Mouse (Mus musculus) kidney, adult 9 months (tissue): Measurements from ENCODE around the gene Asb1.

Experiments used
- DNase-seq: peaks from one replicate; pipeline ENCODE4 v3.0.0; 2022

The Asb1 gene

DNA sequence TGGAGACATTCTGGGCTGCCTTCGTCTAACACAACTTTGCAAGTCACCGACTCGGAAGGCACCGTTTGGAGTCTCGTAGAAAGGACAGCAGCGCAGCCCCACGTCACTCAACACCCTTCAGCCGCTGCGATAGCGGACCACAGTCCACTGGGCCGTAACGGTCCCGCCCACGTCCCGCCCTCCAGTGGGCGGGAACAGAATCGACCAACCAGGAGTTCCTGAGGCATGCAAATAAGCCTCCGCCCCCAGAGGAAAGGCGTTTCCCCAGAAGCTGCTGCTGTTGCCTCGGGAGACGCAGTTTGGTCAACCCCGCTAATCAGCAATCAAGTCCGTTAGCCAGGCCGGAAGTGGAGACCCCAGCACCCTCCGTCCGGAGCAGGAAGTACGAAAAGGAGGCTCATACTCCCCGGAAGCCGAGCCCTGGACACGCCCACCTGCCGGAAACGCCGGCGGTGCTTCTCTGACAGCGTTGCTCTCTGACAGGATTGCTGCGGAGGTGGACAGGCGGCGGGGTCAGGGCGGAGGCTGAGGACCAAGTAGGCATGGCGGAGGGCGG, at the start of gene Asb1:
Asb1 (plus strand) TSS at position 274 of the 556 bp plus-strand sequence.
- peak; percentile 98 for DNase-seq

GRCm38 (mm10) chr1:91492740-91493139, 47.6 kb upstream of the Asb1 start:
- DNase-seq = no peak

GRCm38 (mm10) chr1:91493938-91494337, 46.4 kb upstream of the Asb1 start:
- no peak for DNase-seq

DNA sequence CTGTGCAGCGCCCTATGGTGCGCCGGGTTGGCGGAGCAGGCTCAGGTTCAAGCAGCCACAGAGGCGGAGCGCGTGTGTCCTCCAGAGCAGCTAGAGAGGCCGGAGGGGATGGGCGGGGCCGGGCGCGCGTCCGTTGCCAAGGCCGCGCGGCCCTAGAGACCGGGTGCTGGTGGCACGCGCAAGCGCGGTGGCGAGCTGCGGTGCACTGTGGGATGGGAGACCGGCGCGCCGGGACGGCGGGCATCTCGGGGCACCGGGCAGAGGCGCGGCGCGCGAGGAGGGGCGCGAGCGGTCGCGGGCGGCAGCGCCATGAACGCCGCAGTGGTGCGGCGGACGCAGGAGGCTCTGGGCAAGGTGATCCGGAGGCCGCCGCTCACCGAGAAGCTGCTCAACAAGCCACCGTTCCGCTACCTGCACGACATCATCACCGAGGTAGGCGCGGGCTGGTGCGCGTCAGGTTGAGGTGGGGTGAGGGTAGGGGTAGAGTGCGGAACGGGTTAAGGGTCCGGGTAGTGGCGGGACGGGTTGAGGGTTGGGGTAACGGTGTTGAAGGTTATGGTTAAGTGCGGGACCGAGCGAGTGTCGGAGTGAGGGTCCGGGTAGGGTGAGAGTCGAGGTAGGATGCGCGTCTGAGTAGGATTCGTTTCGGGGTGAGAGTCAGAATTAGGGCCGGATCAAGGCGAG, 45.7 kb upstream of the Asb1 start, which contains the start of gene Traf3ip1:
Traf3ip1 (plus strand) TSS at position 191 of the 684 bp plus-strand sequence.
- DNase-seq = peak; percentile 94

DNA sequence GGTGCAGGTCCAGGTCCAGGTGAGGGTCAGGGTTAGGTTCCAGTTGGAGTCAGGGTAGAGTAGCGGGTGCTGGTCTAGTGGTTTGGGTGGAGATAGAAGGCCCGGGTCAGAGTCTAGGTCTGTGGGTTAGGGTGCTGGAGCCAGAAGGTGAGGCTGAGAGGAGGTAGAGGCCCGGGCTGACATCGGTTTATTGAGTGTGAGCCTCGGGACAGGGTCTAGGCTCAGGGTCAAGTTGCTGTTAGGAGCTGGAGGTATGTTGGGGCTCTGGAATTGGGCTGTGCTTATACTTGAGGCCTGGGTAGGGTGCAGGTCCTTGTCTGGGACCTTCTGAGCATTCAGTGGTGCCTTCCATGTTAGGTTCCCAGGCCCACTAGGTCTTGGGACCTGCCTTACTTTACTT, 45.0 kb upstream of the Asb1 start:
- peak; percentile 32 for DNase-seq

GRCm38 (mm10) chr1:91498579-91498978, 41.8 kb upstream of the Asb1 start:
- no peak for DNase-seq

GRCm38 (mm10) chr1:91504615-91505014, 35.7 kb upstream of the Asb1 start:
- DNase-seq = no peak

- DNase-seq = no peak
Observed at GRCm38 (mm10) chr1:91514916-91515315, 25.4 kb upstream of the Asb1 start.

DNA sequence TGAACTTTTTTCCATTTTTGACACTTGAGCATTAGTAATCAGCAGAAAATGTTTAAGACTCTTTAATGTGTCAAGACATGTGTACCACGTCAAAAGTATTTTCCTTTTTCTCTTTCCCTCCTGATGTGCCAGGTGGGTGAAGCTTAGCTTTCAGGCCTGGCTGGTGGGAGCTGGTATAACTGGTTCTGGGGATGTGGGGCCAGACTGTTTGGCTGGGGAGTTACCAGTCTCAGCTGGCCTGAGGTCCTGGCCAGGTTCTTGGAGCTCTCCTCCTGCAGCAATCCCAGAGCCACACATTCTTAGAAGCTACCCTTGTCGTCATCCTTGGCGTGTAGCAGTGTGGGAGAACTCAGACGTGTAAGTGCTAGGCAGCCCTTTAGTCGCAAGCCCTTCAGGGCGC, 24.7 kb upstream of the Asb1 start:
- DNase-seq = no peak

DNA sequence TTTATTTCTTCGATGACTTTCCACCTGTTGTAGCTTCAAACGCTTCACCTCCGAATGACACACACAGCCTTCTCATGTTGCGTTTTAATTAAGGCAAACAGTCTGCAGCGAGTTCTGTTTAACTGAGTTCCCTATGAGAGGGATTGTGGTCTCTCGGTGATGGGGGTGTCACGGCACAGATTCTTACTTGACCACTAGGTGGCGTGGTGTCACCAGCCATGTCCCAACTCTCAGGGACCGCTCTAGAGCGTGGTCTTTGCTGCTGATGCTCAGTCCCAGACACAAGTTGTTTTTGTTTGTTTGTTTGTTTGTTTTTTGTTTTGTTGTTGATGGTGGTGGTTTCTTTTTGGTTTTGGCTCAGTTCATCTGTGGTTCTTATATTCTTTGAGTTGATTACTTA, 16.6 kb upstream of the Asb1 start:
- DNase-seq = peak; percentile 57

GRCm38 (mm10) chr1:91525838-91526237, 14.5 kb upstream of the Asb1 start:
- no peak for DNase-seq

DNA sequence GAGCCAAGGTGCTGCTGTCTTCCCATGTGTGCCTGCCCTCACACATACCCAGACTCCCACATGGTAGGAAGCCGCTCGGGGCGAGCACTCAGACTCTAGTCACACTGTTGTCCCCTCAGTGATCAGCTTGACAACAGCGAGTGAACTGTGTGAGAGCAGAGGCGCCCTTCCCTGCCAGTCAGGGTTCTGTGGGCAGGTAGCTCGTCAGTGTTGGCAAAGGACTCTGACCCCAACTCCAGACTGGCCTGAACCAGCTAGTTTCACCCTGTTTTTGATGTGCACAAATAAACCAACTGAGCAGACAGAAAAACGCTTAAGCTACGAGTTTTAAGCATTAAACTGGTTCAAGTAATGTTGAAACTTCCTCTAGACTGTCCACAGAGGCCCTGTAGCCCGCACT, 10.2 kb upstream of the Asb1 start:
- DNase-seq = peak; percentile 82

- no peak for DNase-seq
Observed at GRCm38 (mm10) chr1:91532243-91532642, 8.1 kb upstream of the Asb1 start.

DNA sequence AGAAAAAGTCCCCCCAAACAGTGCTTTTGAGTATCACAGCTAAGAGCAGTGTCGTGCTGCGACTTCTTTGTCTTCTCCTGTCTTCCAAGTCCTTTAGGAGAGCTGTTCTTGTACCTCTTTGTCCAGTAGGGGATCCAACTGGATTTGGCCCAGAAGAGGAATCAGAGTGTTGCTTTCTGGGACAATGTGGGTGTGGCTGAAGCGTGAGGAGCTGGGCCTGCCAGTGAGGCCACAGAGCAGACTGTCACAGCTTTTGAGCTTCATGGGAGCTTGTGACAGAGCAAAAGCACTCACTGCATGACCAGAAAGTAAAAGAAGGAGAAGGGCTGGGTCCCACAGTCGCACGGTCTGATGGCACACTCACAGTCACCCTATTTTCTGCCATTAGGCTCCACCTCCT, 7.5 kb upstream of the Asb1 start:
- no peak for DNase-seq

- no peak for DNase-seq
Observed at GRCm38 (mm10) chr1:91533483-91533882, 6.9 kb upstream of the Asb1 start.

DNA sequence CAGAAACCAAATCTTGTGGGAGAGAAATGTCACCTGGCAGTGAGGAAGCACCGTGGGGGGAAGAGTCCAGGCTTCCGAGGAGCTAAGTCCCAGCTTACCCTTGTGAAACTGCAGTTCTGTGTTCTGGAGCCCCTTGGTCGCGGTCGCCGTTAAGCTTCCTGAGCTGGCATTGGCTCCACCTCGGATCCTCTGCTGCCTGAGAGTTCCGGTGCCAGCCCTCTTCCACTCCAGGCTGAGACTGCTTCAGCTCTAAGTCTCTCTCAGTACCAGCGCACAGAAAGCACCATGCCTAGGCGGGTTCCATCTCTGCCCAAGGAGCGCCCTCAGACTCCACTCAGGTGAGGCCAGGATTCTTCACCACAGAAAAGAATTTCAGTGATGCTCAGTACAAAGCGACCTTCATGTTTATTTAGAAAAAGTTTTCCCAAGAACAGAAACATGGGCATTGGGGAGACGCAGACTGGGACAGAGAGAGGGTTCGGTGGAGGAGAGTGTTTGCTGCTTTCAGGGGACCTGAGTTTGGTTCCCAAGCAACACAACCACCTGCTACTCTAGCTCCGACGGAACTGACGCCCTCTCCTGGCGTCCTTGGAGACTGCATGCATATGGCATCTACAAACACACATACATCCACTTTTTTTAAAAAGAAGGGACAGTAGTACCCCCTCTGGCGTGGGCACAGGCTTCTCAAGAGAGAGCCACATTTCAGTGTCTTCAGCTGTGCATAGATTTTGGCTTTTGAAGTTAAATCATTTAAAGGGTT, 6.2 kb upstream of the Asb1 start:
- DNase-seq = peak; percentile 13

DNA sequence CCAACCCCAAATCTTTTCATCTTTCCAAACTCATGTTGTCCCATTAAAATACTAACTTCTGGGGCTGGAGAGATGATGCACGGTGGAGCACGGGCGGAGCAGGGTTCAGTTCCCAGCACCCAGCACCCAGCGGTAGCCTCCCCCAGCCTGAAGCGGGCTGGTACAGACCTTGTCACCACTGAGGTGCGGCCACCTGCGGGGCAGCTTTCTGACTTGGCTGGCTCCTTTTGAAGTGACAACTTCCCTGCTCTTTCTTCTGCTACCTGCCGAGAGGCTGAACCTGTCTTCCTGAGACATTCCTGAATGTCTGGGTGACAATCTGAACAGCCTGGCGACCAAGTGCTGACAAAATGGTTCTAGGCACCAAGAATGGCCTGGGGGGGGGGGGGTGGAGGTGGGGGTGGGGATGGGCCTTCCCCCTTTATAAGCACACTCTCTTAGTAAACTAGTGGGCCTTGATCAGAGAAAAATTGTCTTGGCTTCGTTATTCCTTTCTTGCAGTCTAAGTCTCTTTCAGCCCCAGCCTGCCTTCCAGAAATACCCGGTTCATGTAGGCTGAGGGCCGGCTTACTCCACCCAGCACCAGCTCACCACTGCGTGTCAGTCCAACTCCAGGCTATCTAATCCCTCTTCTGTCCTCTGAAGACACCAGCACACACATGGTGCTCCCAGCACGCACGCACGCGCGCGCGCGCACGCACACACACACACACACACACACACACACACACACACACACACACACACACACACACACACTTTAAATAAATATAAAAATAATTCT, 2.4 kb upstream of the Asb1 start:
- no peak for DNase-seq

DNA sequence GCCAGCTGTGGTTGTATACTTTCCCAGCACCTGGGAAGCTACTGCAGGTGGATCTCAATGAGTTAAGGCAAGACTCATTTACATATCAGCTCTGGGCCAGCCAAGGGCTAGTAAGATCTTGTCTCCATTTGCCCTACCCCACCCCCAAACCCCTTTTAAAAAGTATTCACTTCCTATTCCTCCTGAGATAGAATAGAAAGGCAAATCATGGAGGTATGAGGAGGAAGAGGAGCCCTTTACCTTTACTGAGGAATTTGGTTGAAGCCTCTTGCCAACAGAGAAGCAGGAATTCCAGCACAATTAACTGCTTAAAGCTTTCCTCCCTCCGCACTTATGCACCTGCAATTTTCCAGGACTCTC, 1.8 kb upstream of the Asb1 start:
- no peak for DNase-seq

DNA sequence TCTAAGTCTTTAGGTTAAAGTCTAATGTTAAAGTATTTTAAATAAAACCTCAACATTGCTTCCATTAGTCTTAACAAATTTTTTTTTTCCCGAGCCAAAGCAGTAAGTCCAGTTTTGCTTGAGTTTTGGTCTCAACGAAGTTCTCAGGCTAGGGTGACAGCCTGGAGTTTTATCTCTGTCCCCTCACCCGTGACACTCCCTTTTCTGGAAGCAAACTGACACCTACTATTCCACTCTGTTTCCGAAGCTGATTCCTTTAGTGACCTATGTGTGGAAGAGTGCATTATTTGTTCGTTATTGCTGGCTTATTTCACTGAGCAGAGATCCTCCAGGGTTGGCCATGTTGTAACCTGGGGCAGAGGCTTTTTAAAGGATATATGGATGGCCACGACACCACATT, 1.1 kb upstream of the Asb1 start:
- DNase-seq = no peak

- peak; percentile 24 for DNase-seq
Observed at GRCm38 (mm10) chr1:91539704-91540270, 557 bp upstream of the Asb1 start.

DNA sequence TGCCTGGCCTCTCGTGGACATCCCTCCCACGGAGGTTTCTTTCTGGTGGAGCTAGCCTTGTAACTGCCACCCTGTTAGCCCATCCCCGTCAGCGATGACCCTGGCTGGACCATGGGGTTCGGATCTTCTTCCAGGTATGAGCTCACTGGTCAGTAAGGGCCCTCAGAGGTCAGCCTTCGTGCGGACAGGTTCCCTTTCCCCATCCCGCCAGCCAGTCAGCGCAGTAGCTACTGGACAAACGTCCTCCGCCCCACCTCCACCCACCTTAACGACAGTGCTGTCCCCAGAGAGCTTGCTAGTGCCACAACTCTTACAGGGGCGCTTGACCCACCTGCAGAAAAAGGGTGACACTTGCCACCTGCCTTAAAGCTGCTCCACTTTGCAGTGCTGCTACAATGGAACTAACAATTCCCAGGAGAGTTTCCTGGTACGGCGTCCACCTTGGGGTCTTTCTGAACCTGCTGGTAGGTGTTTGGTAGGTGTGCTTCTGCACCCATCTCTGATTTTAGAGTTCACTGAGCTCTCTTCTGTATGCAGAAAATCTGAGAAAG, 773 bp downstream of the Asb1 start:
- no peak for DNase-seq

- DNase-seq = no peak
Observed at GRCm38 (mm10) chr1:91543974-91544373, 3.6 kb downstream of the Asb1 start.

- no peak for DNase-seq
Observed at GRCm38 (mm10) chr1:91545226-91545625, 4.9 kb downstream of the Asb1 start.
